Mouse (Mus musculus) kidney, adult 8-10 months (tissue): ENCODE measurements at regions not wholly inside any gene's neighbourhood (a gene's known extent, or its start where the extent isn't known, plus 50 kb on each side); places are given as distances from the start of the nearest gene placed in this dataset.

Source experiments
- DNase-seq, 2 experiments: peaks; one replicate each; pipeline ENCODE4 v3.0.0; 2022

DNA sequence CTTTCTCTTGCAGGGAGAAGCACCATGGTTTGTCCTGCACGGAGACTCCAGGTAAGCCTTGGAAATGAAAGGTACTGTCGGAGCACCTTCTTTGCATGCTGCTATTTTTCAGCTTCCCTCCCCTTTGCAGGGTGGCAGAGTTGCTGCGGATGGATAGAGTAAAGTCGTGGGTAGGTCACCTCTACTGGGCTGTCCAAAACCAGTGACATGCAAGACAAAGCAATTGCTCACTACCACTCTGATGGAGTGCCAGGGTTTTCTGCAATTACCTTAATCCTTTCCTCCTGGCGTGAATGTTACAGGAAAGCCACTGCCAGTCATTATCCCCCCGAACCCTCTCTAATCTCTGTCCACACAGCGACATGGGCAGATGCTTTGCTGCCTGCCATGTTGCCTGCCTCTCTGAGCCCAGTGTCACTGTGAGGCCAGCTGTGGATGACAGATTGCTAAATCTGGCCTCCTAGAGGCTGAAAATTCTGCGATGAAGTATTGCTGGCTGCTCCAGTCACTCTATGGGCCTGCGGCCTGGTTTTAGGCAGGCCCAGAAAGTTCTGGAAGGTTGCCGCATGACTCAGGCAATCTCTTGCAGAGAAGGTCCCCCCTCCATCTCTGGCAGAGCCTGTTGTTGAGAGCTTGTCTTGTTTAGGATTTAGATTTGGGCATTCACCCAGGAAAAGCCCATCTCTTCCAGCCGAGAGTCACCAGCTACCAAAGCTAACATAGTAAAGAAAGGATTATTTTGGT lies 54.1 kb upstream of the Sod3 start:
- no peak for DNase-seq

DNA sequence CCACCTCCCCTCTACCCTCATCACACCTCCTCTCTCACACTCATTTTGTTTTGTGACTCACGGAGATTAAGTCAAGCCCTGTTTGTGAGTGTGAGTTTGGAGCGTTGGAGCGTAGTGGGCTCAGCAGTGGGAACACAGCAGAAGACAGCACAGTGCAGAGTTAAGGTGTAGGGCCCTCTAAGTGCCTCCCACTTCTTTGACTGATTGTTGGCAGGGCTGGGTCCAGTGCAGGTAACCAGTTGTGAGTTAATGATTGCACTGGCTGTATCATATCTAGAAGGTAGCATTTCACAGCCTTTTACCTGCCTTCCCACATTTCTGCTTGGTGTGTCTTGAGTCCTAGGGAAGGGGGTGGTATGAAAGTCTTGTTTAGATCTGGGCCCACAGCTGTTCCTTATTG lies 67.3 kb upstream of the Sod3 start:
- no peak for DNase-seq

DNA sequence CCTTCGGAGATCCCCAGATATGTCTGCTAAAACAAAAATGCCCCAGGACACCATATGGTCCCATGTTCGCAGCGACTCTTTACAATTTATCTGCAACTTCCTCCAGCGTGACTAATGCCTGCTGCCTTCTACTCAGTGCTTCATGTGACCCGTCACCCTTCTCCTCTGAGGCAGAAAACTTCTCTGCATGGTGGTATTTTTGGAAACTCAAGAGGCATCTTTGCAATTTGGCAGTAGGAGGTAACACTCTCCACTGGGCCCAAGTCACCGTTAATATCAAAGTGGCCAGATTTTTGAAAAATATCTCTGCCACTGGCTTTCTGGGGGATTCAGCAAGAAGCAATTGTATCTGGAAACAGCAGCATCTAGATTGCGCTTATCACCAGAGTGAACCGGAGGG lies 69.1 kb upstream of the Sod3 start:
- no peak for DNase-seq

- no peak for DNase-seq
Observed at GRCm38 (mm10) chr5:52288319-52288718, 75.3 kb upstream of the Sod3 start.

DNA sequence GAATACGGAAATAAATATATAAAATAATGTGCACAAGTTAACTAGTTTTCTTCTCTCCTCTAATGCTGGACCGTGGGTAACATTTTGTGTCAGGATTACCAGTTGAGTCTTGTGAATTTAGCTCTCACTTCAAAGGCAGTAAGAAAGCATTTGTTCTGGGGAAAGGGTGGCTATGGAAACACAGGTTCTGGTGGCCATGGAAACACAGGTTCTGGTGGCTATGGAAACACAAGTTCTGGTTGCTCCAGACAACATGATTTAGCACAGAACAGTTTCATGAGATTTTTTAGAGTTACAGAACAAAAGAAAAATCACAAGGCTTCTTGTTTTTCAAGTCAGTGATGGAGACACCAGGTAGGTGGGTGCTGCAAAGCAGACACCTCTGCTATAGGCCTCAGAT lies 82.7 kb upstream of the Sod3 start:
- DNase-seq, result no peak

DNA sequence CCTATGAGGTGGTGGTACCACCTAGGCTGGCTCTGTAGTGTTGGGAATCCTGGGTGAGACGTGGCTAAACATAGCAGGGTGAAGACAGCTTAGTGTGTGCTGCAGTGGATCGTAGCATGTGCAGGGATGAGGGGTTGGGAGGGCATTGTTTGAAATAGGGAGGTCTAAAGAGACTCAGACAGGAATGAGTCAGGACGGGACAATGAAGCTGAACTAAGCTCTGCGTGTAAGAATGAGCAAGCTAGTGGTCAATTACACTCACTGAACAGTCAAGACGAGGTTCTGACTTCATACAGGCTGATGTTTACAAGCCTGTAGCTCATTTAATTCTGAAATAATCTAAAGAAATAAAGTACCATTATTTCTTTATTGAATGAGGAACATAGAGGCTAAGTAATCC lies 85.5 kb upstream of the Sod3 start:
- no peak for DNase-seq

DNA sequence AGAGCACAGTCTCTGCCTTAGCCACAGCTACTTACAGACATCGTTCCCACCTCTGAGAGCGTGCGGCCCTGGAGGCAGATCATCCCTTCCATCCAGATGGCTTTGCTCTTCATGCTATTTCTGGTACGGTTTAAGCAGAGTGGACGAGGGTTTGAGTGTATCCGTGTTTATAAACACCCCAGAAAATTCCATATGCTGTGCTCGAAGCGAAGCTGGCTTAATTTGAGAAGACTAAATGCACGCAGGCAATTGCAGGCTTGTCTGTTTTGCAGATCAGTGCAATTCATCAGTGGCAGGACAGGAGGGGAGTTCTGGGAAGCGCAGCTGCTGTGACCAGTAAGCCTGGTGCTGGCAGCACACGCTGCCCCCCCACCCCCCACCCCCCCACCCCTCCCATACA lies 72.9 kb upstream of the Dhx15 start:
- DNase-seq, result no peak

GRCm38 (mm10) chr5:52258075-52258474 lies 67.8 kb upstream of the Dhx15 start:
- no peak for DNase-seq

DNA sequence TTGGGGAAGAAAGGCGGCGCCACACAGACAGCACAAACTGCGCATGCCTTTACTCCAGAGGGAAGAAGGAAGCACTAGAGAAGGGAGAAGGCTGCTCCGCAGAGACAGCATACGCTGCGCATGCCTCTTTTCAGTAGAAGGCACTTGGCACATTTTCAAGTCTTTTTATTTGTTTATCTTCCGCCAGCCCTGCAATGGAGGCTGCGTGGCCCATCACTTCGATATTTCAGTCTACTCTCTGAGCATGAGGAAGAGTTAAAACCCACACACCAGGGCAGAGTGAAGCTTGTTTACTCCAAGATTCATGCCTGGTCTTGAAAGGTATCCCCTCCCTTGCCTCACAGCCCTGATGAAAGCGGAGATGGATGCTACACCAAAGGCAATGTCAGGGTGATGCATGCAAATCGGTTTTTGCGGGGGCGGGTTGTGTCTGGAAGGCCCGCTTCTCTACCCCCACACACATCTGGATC lies 64.3 kb upstream of the Dhx15 start:
- peak in 1 of 2 experiments; percentile 17 for DNase-seq

DNA sequence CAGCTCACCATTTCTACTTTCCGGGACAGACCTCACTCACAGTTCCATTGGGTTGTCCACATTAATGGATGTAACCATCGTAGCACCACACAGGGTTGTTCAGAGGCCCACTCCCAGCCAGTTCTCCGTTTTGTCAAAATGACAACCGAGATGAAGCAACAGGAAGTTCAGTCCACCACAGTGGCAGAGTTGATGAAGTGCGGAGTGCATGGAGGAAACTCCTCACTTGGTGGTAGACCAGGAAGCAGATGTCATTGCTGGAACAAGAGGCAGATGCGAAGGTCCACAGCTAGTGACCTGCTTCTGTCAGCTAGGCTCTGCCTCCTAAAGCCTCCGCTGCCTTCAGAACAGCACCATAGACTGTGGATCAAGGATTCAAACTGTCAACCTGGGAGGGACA lies 59.5 kb upstream of the Dhx15 start:
- no peak for DNase-seq

- no peak for DNase-seq
Observed at GRCm38 (mm10) chr5:52243931-52244330, 53.6 kb upstream of the Dhx15 start.

DNA sequence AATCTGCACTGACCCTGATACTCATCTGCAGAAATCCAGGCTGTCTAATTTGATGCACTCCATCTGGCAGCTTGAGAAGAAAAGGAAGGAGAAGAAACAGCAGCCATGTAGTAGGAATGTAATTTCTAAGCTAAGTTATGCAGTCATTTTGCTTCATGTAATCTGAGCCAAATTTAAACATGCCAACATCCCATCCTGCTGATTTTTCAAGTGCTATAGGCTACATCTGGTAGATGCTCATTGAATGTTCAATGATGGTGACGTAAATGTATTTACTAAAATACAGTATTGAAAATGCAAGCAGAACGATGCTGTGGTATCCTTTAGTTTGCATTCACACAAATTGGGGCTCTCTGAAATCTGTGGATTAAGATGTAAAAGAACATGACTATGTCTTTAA lies 52.1 kb upstream of the Dhx15 start:
- no peak for DNase-seq

GRCm38 (mm10) chr5:52240540-52240939 lies 50.2 kb upstream of the Dhx15 start:
- DNase-seq, result peak in 1 of 2 experiments; percentile 61
